1 mouse cellular context compared by ENCODE assay signal in the genomic region with DNA sequence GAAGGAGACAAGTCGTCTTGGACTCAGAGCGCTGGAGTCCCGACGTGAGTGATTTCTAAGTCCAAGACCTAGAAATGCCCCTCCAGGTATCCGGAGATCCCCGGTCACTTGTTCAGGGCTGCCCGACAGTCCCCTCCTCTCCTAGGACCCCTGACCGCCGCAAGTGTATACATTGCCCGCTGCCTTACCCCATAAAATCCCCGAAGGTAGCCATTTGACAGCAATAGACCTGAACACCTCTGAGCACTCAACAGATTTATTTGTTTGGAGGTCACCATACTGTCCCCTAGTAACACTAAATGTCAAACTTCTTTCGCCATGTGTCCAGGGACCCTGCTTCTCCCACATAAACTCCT.
TF ChIP-seq lines count a peak whose summit lies in the region.

No protein-coding gene starts in this region.

TF ChIP-seq in MEL, 35 proteins besides CTCF, POLR2A, EP300 and RAD21 (continued from another document):
- TF ChIP-seq ETS1 (IDR thresholded peaks at IDR 0.05; ENCODE audit: low read depth, low read length) (no peak), GATA1 (IDR thresholded peaks at IDR 0.05; ENCODE audit: low read depth, low read length) (no peak), SMC3 (IDR thresholded peaks at IDR 0.05; ENCODE audit: low read depth, low read length) (no peak), POLR2AphosphoS2 (IDR thresholded peaks at IDR 0.05; ENCODE audit: low read length) (no peak)
